Mouse (Mus musculus): Measurements from ENCODE around the gene Rgs17. TPM values are rescaled to one million over a fixed set of nuclear protein-coding genes. Genes with fewer than 3 reads are reported as not detected.

Gene Rgs17
- polyA plus RNA-seq, 1 experiment = 0.26 TPM

DNA sequence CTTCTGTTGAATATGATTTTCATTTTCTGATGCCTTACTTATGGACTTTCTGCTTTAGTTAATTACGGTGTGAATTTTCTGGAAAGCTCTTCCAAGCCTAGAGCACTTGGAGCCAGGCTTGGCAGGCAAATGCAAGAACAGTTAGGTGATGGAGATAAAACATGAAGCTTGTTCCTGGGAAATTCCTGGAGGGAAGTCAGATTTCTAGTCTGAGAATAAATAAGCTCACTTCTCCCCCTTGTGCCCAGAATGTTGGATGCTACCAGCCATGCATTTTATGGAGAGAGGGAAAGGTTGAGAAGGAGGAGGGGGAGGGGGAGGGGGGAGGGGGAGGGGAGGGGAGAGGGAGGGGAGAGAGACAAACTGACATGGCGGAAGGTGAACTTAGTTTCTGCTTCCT lies 17.8 kb downstream of the Rgs17 start:
- H3K27me3 ChIP-seq (ENCODE audit: control insufficient read depth, insufficient read depth, low read length) = no peaks in the 10 kb centered on the region
- H3K4me3 ChIP-seq (ENCODE audit: control insufficient read depth, insufficient read depth, low read length) = no peak overlapping the region
- no peak for DNase-seq
- no peaks in the 10 kb centered on the region for H3K36me3 ChIP-seq (ENCODE audit: control insufficient read depth, insufficient read depth, low read length)
- no peak overlapping the region for H3K27ac ChIP-seq (ENCODE audit: control insufficient read depth, insufficient read depth, low read length)
- no peak for TF ChIP-seq POLR2A (IDR thresholded peaks at IDR 0.05; ENCODE audit: control insufficient read depth, extremely low read depth, insufficient read depth, low read length, poor library complexity)
- no peak for TF ChIP-seq CTCF (IDR thresholded peaks at IDR 0.05; ENCODE audit: borderline replicate concordance, control insufficient read depth, extremely low read depth, insufficient read depth, low read length, poor library complexity)
- no peaks in the 10 kb centered on the region for H3K4me1 ChIP-seq (replicated peaks; ENCODE audit: control insufficient read depth, insufficient read depth, low read length)
- WGBS = 96% methylated on average over 2 of the region's 2 CpGs

DNA sequence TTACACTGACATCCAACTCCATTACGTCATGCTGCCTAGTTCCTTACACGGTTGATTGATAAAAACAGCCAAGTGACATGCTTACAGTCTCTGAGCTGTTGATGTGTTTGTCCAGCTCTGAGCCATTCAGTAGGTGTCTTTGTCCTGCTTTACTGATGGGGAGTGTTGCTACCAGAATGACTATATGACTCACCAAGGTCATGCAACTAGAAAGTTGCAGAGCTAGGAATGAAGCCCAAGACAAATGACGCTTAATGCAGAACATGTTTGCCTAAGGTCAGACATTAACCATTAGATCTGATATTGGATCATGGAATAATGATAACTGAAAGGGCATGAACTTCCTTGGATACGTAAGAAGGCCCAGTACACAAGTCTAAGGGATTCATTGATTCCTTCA lies 20.4 kb downstream of the Rgs17 start:
- 93% methylated on average over 4 of the region's 4 CpGs for WGBS
- DNase-seq = no peak
- Histone ChIP-seq H3K36me3 (ENCODE audit: control insufficient read depth, insufficient read depth, low read length) (no peaks in the 10 kb centered on the region), H3K27me3 (ENCODE audit: control insufficient read depth, insufficient read depth, low read length) (no peaks in the 10 kb centered on the region), H3K4me3 (ENCODE audit: control insufficient read depth, insufficient read depth, low read length) (no peak overlapping the region), H3K27ac (ENCODE audit: control insufficient read depth, insufficient read depth, low read length) (no peak overlapping the region), H3K4me1 (replicated peaks; ENCODE audit: control insufficient read depth, insufficient read depth, low read length) (no peaks in the 10 kb centered on the region)
- TF ChIP-seq CTCF (IDR thresholded peaks at IDR 0.05; ENCODE audit: borderline replicate concordance, control insufficient read depth, extremely low read depth, insufficient read depth, low read length, poor library complexity) = no peak
- TF ChIP-seq POLR2A (IDR thresholded peaks at IDR 0.05; ENCODE audit: control insufficient read depth, extremely low read depth, insufficient read depth, low read length, poor library complexity) = no peak

DNA sequence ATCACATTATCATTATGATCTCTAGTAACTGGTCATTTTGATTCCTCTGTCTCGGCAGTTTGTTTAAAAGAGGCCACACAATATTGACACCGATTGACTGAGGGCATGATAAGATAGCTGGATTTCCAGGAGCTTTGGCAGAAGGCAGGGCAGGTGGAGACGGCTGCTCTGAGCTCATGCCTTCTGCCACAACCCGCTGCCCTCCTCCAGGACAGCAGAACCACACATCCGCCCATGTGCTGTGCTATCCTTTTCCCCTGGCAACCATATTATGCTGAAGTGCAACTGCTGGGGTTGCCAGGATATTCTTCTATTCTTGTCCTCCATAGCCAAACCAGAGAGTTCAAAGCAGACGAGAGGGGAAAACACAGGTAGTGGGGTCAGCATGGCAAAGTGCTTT lies 21.5 kb downstream of the Rgs17 start:
- Histone ChIP-seq H3K27ac (ENCODE audit: control insufficient read depth, insufficient read depth, low read length) (no peak overlapping the region), H3K27me3 (ENCODE audit: control insufficient read depth, insufficient read depth, low read length) (no peaks in the 10 kb centered on the region), H3K4me1 (replicated peaks; ENCODE audit: control insufficient read depth, insufficient read depth, low read length) (no peaks in the 10 kb centered on the region), H3K36me3 (ENCODE audit: control insufficient read depth, insufficient read depth, low read length) (no peaks in the 10 kb centered on the region), H3K4me3 (ENCODE audit: control insufficient read depth, insufficient read depth, low read length) (no peak overlapping the region)
- WGBS = 86% methylated on average over 6 of the region's 6 CpGs
- TF ChIP-seq CTCF (IDR thresholded peaks at IDR 0.05; ENCODE audit: borderline replicate concordance, control insufficient read depth, extremely low read depth, insufficient read depth, low read length, poor library complexity) (no peak), POLR2A (IDR thresholded peaks at IDR 0.05; ENCODE audit: control insufficient read depth, extremely low read depth, insufficient read depth, low read length, poor library complexity) (no peak)
- DNase-seq = no peak

DNA sequence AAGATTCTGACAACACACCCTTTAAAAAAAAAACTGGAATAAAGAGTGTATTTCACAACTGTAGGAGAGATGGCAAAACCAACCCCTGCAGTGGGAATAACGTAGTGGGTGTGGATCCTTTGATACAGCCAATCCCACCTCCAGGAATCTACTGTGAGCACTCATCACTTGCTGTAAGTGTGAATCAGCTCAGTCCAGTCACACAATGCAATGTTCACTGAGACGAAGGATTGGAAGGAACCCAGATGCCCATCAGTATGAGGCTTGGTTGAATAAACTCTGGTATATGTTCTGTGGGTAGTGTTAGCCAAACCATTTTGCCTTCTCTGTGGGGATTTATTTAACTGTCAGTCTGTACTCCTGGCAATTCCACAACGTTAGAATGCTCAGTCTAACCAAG lies 45.1 kb downstream of the Rgs17 start:
- DNase-seq = no peak

DNA sequence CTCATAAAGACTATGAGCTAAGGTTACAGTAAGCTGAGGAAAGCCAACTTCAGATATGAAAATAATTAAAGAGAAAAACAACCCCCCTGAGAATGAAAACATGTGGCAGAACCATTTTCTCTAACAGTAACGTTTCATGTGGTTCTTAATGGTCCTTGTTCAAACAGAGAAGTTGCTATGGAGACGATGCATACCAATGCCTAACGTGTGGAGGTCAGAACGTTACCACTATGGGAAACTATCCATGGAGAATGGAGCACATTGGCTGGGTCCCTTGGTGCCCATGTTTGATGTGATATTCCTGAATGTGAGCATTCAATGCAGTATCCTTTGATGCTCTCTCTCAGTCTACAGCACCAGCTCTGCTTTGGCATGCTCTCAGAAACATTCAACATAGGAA lies 51.1 kb downstream of the Rgs17 start:
- H3K4me3 ChIP-seq (ENCODE audit: control insufficient read depth, insufficient read depth, low read length) = no peak overlapping the region
- no peaks in the 10 kb centered on the region for H3K27me3 ChIP-seq (ENCODE audit: control insufficient read depth, insufficient read depth, low read length)
- no peaks in the 10 kb centered on the region for H3K4me1 ChIP-seq (replicated peaks; ENCODE audit: control insufficient read depth, insufficient read depth, low read length)
- no peak for DNase-seq
- 70% methylated on average over 4 of the region's 4 CpGs for WGBS
- H3K36me3 ChIP-seq (ENCODE audit: control insufficient read depth, insufficient read depth, low read length) = no peaks in the 10 kb centered on the region
- no peak for TF ChIP-seq POLR2A (IDR thresholded peaks at IDR 0.05; ENCODE audit: control insufficient read depth, extremely low read depth, insufficient read depth, low read length, poor library complexity)
- TF ChIP-seq CTCF (IDR thresholded peaks at IDR 0.05; ENCODE audit: borderline replicate concordance, control insufficient read depth, extremely low read depth, insufficient read depth, low read length, poor library complexity) = no peak
- H3K27ac ChIP-seq (ENCODE audit: control insufficient read depth, insufficient read depth, low read length) = no peak overlapping the region

More for the DNA sequence above, 45.1 kb downstream of the Rgs17 start:
- TF ChIP-seq POLR2A (IDR thresholded peaks at IDR 0.05; ENCODE audit: control insufficient read depth, extremely low read depth, insufficient read depth, low read length, poor library complexity) (no peak), CTCF (IDR thresholded peaks at IDR 0.05; ENCODE audit: borderline replicate concordance, control insufficient read depth, extremely low read depth, insufficient read depth, low read length, poor library complexity) (no peak)
- Histone ChIP-seq H3K4me1 (replicated peaks; ENCODE audit: control insufficient read depth, insufficient read depth, low read length) (no peaks in the 10 kb centered on the region), H3K27ac (ENCODE audit: control insufficient read depth, insufficient read depth, low read length) (no peak overlapping the region), H3K36me3 (ENCODE audit: control insufficient read depth, insufficient read depth, low read length) (no peaks in the 10 kb centered on the region), H3K27me3 (ENCODE audit: control insufficient read depth, insufficient read depth, low read length) (no peaks in the 10 kb centered on the region), H3K4me3 (ENCODE audit: control insufficient read depth, insufficient read depth, low read length) (no peak overlapping the region)
- WGBS = 86% methylated on average over 3 of the region's 3 CpGs

DNA sequence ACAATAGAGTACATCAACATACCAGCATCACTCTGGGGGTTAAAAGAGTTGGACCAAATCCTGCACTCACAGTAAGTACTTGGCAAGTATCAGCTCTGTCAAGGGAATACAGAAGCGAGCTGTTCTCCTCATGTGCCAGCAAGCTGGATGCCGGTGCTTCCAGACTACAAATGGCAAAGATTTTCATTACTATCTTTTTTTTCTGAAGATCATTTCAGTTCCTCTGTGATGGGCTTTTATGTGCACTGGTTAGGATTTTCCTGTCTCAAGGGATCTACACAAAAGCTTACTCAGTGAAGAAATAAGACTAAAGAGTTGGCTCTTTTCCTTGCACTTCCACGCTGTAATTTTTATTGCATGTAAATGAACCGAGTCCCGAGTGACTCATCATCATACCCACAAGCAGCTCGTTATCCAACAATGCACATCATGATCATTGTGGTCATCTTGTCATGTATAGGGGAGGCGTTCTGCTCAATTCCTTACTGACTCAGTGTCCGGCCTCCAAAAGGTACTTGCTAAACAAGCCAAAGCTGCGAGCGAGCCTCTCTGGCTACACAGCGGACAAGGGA lies 54.1 kb downstream of the Rgs17 start:
- Histone ChIP-seq H3K36me3 (ENCODE audit: control insufficient read depth, insufficient read depth, low read length) (no peaks in the 10 kb centered on the region), H3K27ac (ENCODE audit: control insufficient read depth, insufficient read depth, low read length) (no peak overlapping the region), H3K4me1 (replicated peaks; ENCODE audit: control insufficient read depth, insufficient read depth, low read length) (no peaks in the 10 kb centered on the region), H3K4me3 (ENCODE audit: control insufficient read depth, insufficient read depth, low read length) (no peak overlapping the region), H3K27me3 (ENCODE audit: control insufficient read depth, insufficient read depth, low read length) (no peaks in the 10 kb centered on the region)
- no peak for DNase-seq
- TF ChIP-seq CTCF (IDR thresholded peaks at IDR 0.05; ENCODE audit: borderline replicate concordance, control insufficient read depth, extremely low read depth, insufficient read depth, low read length, poor library complexity) (no peak), POLR2A (IDR thresholded peaks at IDR 0.05; ENCODE audit: control insufficient read depth, extremely low read depth, insufficient read depth, low read length, poor library complexity) (no peak)
- 88% methylated on average over 11 of the region's 11 CpGs for WGBS

DNA sequence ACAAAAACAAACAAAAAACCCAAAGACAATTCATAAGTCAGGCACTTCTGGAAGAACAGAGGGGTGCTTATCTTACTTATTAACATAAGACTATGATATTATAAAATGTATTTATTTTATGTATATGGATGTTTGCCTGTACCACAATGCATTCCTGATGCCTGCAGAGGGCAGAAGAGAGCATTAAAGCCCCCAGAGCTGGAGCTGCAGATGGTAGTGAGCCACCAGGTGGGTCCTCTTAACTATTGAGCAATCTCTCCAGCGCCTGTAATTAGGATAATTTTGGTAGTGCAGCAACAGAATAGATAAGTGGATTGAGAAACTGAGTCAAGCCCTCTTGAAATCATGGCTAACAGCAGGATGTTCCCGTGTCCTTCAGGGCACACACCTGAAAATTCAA lies 56.2 kb downstream of the Rgs17 start:
- WGBS = 65% methylated on average over 2 of the region's 2 CpGs
- TF ChIP-seq CTCF (IDR thresholded peaks at IDR 0.05; ENCODE audit: borderline replicate concordance, control insufficient read depth, extremely low read depth, insufficient read depth, low read length, poor library complexity) (no peak), POLR2A (IDR thresholded peaks at IDR 0.05; ENCODE audit: control insufficient read depth, extremely low read depth, insufficient read depth, low read length, poor library complexity) (no peak)
- DNase-seq = no peak

More for the DNA sequence above, 56.2 kb downstream of the Rgs17 start:
- Histone ChIP-seq H3K4me3 (ENCODE audit: control insufficient read depth, insufficient read depth, low read length) (no peak overlapping the region), H3K4me1 (replicated peaks; ENCODE audit: control insufficient read depth, insufficient read depth, low read length) (no peaks in the 10 kb centered on the region), H3K27me3 (ENCODE audit: control insufficient read depth, insufficient read depth, low read length) (no peaks in the 10 kb centered on the region), H3K36me3 (ENCODE audit: control insufficient read depth, insufficient read depth, low read length) (no peaks in the 10 kb centered on the region), H3K27ac (ENCODE audit: control insufficient read depth, insufficient read depth, low read length) (no peak overlapping the region)
